Mouse (Mus musculus) MEL (cell line): ENCODE measurements around the gene Mob3b. TPM values are rescaled to one million over a fixed set of nuclear protein-coding genes. Genes with fewer than 3 reads are reported as not detected.

ENCODE experiments used
- DNase-seq: peaks from one replicate; pipeline ENCODE4 v3.0.0; 2011; ENCODE audit warnings: low read depth, low spot score
- H3K27ac ChIP-seq: 2 replicates; pipeline ENCODE4 v1.5.1; 2012; ENCODE audit warnings: low read depth, mild to moderate bottlenecking, control low read depth, low read length, moderate library complexity; ENCODE audit not compliant: control insufficient read depth
- H3K27me3 ChIP-seq, 2 experiments: fragments of 150-350 bp in 1 of 2; sonication (generic) in 1 of 2; 2 replicates each; pipeline ENCODE4 v1.6.1; 2012; ENCODE audit warnings: low read length in 2 of 2, mild to moderate bottlenecking in 2 of 2, improper control_type of control experiment in 1 of 2, moderate library complexity in 1 of 2; ENCODE audit not compliant: insufficient read depth in 2 of 2, control insufficient read depth in 1 of 2
- H3K36me3 ChIP-seq, 2 experiments: 2 replicates each; pipeline ENCODE4 v1.6.1; 2012 to 2014; ENCODE audit warnings: low read length in 2 of 2, improper control_type of control experiment in 1 of 2, inconsistent platforms in 1 of 2, mild to moderate bottlenecking in 1 of 2; ENCODE audit not compliant: insufficient read depth in 2 of 2, control insufficient read depth in 1 of 2
- H3K4me1 ChIP-seq, 2 experiments: fragments of 150-350 bp in 1 of 2; sonication (generic) in 1 of 2; 2 replicates each; pipeline ENCODE4 v1.6.1; 2012; ENCODE audit warnings: low read length in 2 of 2, improper control_type of control experiment in 1 of 2, mild to moderate bottlenecking in 1 of 2; ENCODE audit not compliant: insufficient read depth in 2 of 2, control insufficient read depth in 1 of 2
- H3K4me3 ChIP-seq, 2 experiments: fragments of 150-350 bp in 1 of 2; sonication (generic) in 1 of 2; 2 replicates each; pipeline ENCODE4 v1.5.1; 2012; ENCODE audit warnings: low read depth in 2 of 2, low read length in 2 of 2, mild to moderate bottlenecking in 2 of 2, moderate library complexity in 2 of 2, control low read depth in 1 of 2, improper control_type of control experiment in 1 of 2; ENCODE audit not compliant: control insufficient read depth in 1 of 2, insufficient read depth in 1 of 2
- H3K79me2 ChIP-seq: 2 replicates; pipeline ENCODE4 v1.6.1; 2012; ENCODE audit warnings: mild to moderate bottlenecking, low read length, moderate library complexity; ENCODE audit not compliant: control insufficient read depth, poor library complexity, insufficient read depth
- H3K9ac ChIP-seq: 2 replicates; pipeline ENCODE4 v1.6.1; 2012; ENCODE audit warnings: low read depth, mild to moderate bottlenecking, control low read depth, low read length, moderate library complexity; ENCODE audit not compliant: control insufficient read depth, poor library complexity, severe bottlenecking
- H3K9me3 ChIP-seq: fragments of 150-350 bp; sonication (generic); replicated peaks from 2 replicates; pipeline ENCODE4 v1.6.1; 2012; ENCODE audit warnings: mild to moderate bottlenecking, low read length, improper control_type of control experiment, moderate library complexity; ENCODE audit not compliant: insufficient read depth
- BHLHE40 ChIP-seq: IDR thresholded peaks from 2 replicates; pipeline ENCODE4 v1.6.1; 2012; ENCODE audit warnings: low read depth, mild to moderate bottlenecking, inconsistent platforms, low read length, improper control_type of control experiment, borderline replicate concordance
- E2F4 ChIP-seq: IDR thresholded peaks from 2 replicates; pipeline ENCODE4 v1.6.1; 2011; ENCODE audit warnings: low read depth, low read length, improper control_type of control experiment, borderline replicate concordance
- ELF1 ChIP-seq: IDR thresholded peaks from 2 replicates; pipeline ENCODE4 v1.6.1; 2014; ENCODE audit warnings: low read depth, mild to moderate bottlenecking, inconsistent platforms, low read length, improper control_type of control experiment, moderate library complexity
- HCFC1 ChIP-seq: IDR thresholded peaks from 2 replicates; pipeline ENCODE4 v1.6.1; 2012; ENCODE audit warnings: low read depth, mild to moderate bottlenecking, inconsistent platforms, low read length, improper control_type of control experiment, moderate library complexity
- JUND ChIP-seq: IDR thresholded peaks from 2 replicates; pipeline ENCODE4 v1.6.1; 2011; ENCODE audit warnings: low read depth, mild to moderate bottlenecking, improper control_type of control experiment, low read length
- MAFK ChIP-seq: IDR thresholded peaks from 2 replicates; pipeline ENCODE4 v1.6.1; 2011; ENCODE audit warnings: low read depth, mild to moderate bottlenecking, low read length, improper control_type of control experiment, borderline replicate concordance
- MYB ChIP-seq: IDR thresholded peaks from 2 replicates; pipeline ENCODE4 v1.6.1; 2011; ENCODE audit warnings: mild to moderate bottlenecking, low read depth, low read length, improper control_type of control experiment
- MYC ChIP-seq: IDR thresholded peaks from 2 replicates; pipeline ENCODE4 v1.6.1; 2011; ENCODE audit warnings: low read depth, mild to moderate bottlenecking, low read length, improper control_type of control experiment, moderate library complexity
- NRF1 ChIP-seq: IDR thresholded peaks from 2 replicates; pipeline ENCODE4 v1.6.1; 2014; ENCODE audit warnings: low read depth, mild to moderate bottlenecking, inconsistent platforms, low read length, improper control_type of control experiment, moderate library complexity; ENCODE audit not compliant: poor library complexity, insufficient read depth, severe bottlenecking
- POLR2A ChIP-seq, 2 experiments: IDR thresholded peaks; 2 replicates each; pipeline ENCODE4 v1.6.1; 2011 to 2012; ENCODE audit warnings: low read length in 2 of 2, mild to moderate bottlenecking in 2 of 2, control low read depth in 1 of 2, improper control_type of control experiment in 1 of 2, low read depth in 1 of 2, moderate library complexity in 1 of 2; ENCODE audit not compliant: control insufficient read depth in 1 of 2, insufficient read depth in 1 of 2, poor library complexity in 1 of 2
- POLR2AphosphoS2 ChIP-seq: IDR thresholded peaks from 2 replicates; pipeline ENCODE4 v1.6.1; 2011; ENCODE audit warnings: low read length, improper control_type of control experiment
- RCOR1 ChIP-seq: IDR thresholded peaks from 2 replicates; pipeline ENCODE4 v1.6.1; 2012; ENCODE audit warnings: low read depth, mild to moderate bottlenecking, inconsistent platforms, low read length, improper control_type of control experiment
- TAL1 ChIP-seq: IDR thresholded peaks from 2 replicates; pipeline ENCODE4 v1.6.1; 2012; ENCODE audit warnings: mild to moderate bottlenecking, inconsistent platforms, low read length, moderate library complexity, mixed read lengths
- TBP ChIP-seq: IDR thresholded peaks from 2 replicates; pipeline ENCODE4 v1.8.0; 2011; ENCODE audit warnings: low read depth, low read length, improper control_type of control experiment
- TCF12 ChIP-seq: IDR thresholded peaks from 2 replicates; pipeline ENCODE4 v1.6.1; 2014; ENCODE audit warnings: low read depth, mild to moderate bottlenecking, inconsistent platforms, low read length, improper control_type of control experiment, moderate library complexity
- UBTF ChIP-seq: IDR thresholded peaks from 2 replicates; pipeline ENCODE4 v1.6.1; 2012; ENCODE audit warnings: low read depth, mild to moderate bottlenecking, inconsistent platforms, low read length, improper control_type of control experiment, moderate library complexity, borderline replicate concordance; ENCODE audit not compliant: insufficient read depth
- ZC3H11A ChIP-seq: IDR thresholded peaks from 2 replicates; pipeline ENCODE4 v1.6.1; 2012; ENCODE audit warnings: low read depth, mild to moderate bottlenecking, inconsistent platforms, low read length, improper control_type of control experiment
- ZKSCAN1 ChIP-seq: IDR thresholded peaks from 2 replicates; pipeline ENCODE4 v1.6.1; 2012; ENCODE audit warnings: low read depth, mild to moderate bottlenecking, inconsistent platforms, low read length, improper control_type of control experiment, moderate library complexity
- ZNF384 ChIP-seq: IDR thresholded peaks from 2 replicates; pipeline ENCODE4 v1.6.1; 2012; ENCODE audit warnings: low read depth, mild to moderate bottlenecking, inconsistent platforms, low read length, improper control_type of control experiment
- polyA plus RNA-seq, 2 experiments: library from polyadenylated mRNA; stranded (reverse) in 1 of 2; unstranded in 1 of 2; fragments of >175 nt in 1 of 2; fragments of >200 nt in 1 of 2; gene quantifications; 2 replicates each; pipeline versions ENCODE4 v1.2.1 to v1.2.4; 2012; ENCODE audit warnings: low replicate concordance in 2 of 2, low read depth in 1 of 2; ENCODE audit not compliant: insufficient read length in 2 of 2, insufficient read depth in 1 of 2, missing spikeins in 1 of 2
- total RNA-seq: library from RNA; depleted of rRNA; stranded (reverse); fragments of 300-350 nt; gene quantifications from 2 replicates; pipeline ENCODE4 v1.2.3, GENCODE M21; 2012

The Mob3b gene
- total and polyA plus RNA-seq, 3 experiments, result 3.8 to 4.2 TPM; not detected in 1

DNA sequence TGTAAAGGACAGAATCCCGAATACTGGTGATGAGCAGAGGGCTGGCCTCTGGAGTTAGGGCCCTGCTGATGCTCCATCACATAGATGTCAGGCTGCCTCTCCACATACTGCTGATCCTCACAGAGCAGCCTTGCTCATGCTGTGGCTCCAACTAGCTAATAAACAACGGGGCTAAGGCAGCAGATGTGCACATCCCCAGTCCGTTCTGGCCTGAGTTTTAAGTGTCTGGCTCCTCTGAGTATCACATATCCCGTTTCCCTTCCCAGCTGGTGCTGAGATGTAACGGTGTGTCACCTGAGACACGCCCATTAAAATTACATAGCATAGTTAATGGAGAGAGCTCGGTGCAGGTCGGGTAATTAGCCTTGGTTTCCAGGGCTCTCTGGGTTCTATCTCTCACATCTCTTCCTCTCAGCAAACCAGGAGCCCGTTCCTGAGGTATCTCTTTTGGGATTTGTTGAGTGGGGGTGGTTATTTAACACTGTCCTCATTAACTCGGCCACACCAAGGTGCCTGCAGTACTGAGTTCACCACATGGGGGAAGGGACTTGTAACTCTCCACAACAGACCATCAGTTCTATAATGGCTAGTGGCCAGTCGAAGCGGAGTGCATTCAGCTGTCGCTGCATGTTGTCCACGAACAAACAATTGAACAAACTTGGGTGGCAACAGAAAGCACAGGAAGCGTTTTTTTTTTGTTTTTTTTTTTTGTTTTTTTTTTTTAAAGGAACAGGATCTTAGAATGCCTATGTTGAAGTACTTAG lies 92.0 kb downstream of the Mob3b start:
- no peaks in the 10 kb centered on the region for H3K79me2 ChIP-seq
- TF ChIP-seq NRF1 (no peak), ZNF384 (0 out of 2 replicates have a peak, but pooled peaks have one; percentile 12)
- H3K9me3 ChIP-seq, result no peaks in the 10 kb centered on the region
- no peak overlapping the region for H3K27ac ChIP-seq
- no peak for DNase-seq
- no peaks in the 10 kb centered on the region for H3K27me3 ChIP-seq
- H3K4me1 ChIP-seq, result no peaks in the 10 kb centered on the region
- no peaks in the 10 kb centered on the region for H3K36me3 ChIP-seq
- no peak overlapping the region for H3K9ac ChIP-seq
- H3K4me3 ChIP-seq, result no peak overlapping the region

DNA sequence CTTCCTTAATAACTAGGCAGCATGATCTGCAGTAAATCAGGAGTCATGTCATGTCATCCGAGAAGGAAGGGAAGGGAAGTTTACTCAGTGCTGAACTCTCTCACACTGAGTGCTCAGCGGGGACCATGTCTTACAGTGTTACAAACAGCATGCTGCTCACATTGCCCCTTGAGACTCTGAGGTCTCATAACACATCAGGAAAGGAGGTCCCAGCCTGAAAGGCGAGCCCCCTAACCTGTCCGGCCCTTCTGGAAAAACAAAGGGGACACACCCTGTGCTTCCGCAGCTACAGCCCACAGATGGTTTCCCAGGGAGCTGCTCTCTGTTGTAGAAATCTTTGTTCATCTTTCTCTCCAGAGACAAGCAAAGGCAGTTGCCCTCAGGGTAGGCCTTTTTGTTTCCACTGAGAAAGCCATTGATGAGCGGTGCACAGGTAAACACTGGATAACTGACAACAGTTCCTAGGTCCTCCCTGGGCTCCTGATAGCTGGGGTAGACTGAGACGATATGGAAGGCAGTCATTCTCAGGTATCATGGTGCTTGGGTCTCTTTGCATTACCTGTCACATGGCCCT lies 94.1 kb downstream of the Mob3b start:
- Histone ChIP-seq H3K36me3 (0 out of 4 replicates have a peak, but pooled peaks cover 0 to 2% of the 10 kb centered on the region in 2 experiments), H3K79me2 (no peaks in the 10 kb centered on the region), H3K9ac (no peak overlapping the region), H3K4me1 (peaks cover 0 to 4% of the 10 kb centered on the region in 2 experiments; a peak in 1 of 4 replicates), H3K27me3 (no peaks in the 10 kb centered on the region), H3K4me3 (no peak overlapping the region), H3K9me3 (no peaks in the 10 kb centered on the region), H3K27ac (no peak overlapping the region)
- no peak for TF ChIP-seq NRF1
- TF ChIP-seq HCFC1, result no peak
- no peak for TF ChIP-seq POLR2AphosphoS2
- TF ChIP-seq ZC3H11A, result no peak
- TF ChIP-seq ELF1, result no peak
- TF ChIP-seq MAFK, result no peak
- TF ChIP-seq E2F4, result no peak
- no peak for TF ChIP-seq MYB
- no peak for TF ChIP-seq TBP
- TF ChIP-seq BHLHE40, result no peak
- no peak for TF ChIP-seq POLR2A (IDR thresholded peaks at IDR 0.05; ENCODE audit: control insufficient read depth in 1 of 2, insufficient read depth in 1 of 2, low read depth in 1 of 2, low read length in 2 of 2, poor library complexity in 1 of 2)
- no peak for TF ChIP-seq MYC
- no peak for TF ChIP-seq RCOR1
- TF ChIP-seq JUND, result no peak
- no peak for TF ChIP-seq ZKSCAN1
- no peak for TF ChIP-seq TCF12
- TF ChIP-seq ZNF384, result no peak
- TF ChIP-seq UBTF, result no peak
- no peak for TF ChIP-seq TAL1
- DNase-seq, result no peak
